Comparison of ENCODE assay signal across 18 mouse cellular contexts in the genomic region with DNA sequence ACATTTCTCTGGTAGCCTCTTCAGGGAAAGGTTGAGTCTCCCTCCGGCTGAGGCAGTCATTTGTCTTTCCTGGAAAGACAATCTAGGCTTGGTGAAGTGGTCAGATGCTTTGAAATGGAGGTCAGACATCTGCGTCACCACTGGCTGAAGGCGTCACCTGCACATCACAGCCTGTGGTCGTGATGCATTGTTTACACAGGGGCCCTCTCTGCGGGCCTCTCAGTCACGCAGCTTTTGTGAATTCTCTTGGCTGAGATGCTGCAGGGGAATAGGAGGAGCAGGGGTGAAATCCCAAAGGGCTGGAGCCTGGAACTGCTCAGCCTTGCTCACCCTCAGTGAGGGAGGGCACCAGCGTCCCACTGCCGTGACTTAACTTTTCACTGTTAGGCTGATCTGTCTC.
A peak's percentile ranks its signal among the peaks of the same experiment; 100 is the strongest.
DNase-seq lines count a peak whose midpoint lies in the region; ATAC-seq lines count a peak whose summit lies in the region.
"Had no signal": no experiment of that assay in that cellular context is flagged by ENCODE, and none has a peak within 500 bp of the region (broad histone marks: within the 10 kb centered on the region; RNA-seq: fewer than 3 reads in every experiment).

No protein-coding gene starts in this region.

- 11% methylated on average over 8 of the region's 8 CpGs for WGBS in midbrain, embryonic 11.5 days
- WGBS in midbrain, embryonic 15.5 days = 17% methylated on average over 8 of the region's 8 CpGs
- 22% methylated on average over 8 of the region's 8 CpGs for WGBS in limb, embryonic 10.5 days

- no peaks in the 10 kb centered on the region for H3K4me1 ChIP-seq in midbrain, embryonic 11.5 days (ENCODE audit: control insufficient read depth, insufficient read depth, low read length)
- peaks cover 3% of the 10 kb centered on the region; the same call in 1 of the 2 replicates for H3K4me1 ChIP-seq in midbrain, embryonic 15.5 days
- H3K4me1 ChIP-seq in limb, embryonic 10.5 days = no peaks in the 10 kb centered on the region
- H3K4me1 ChIP-seq: heart, embryonic 12.5 days had no signal

- H3K36me3 ChIP-seq in midbrain, embryonic 11.5 days (ENCODE audit: control insufficient read depth, insufficient read depth, low read length) = no peaks in the 10 kb centered on the region
- H3K36me3 ChIP-seq in midbrain, embryonic 15.5 days (replicated peaks) = no peaks in the 10 kb centered on the region
- H3K36me3 ChIP-seq in limb, embryonic 10.5 days = no peaks in the 10 kb centered on the region
- H3K36me3 ChIP-seq: heart, embryonic 12.5 days; neural tube, embryonic 12.5 days had no signal

- DNase-seq in adrenal gland, adult 2 months = peak; percentile 21
- no peak for DNase-seq in adrenal gland, postnatal 25 days
- DNase-seq in midbrain, embryonic 11.5 days (ENCODE audit: low spot score, missing footprints) = peak; percentile 81
- peak; percentile 21 for DNase-seq in mesoderm, embryonic 11.5 days (ENCODE audit: low read depth, low spot score)
- no peak for DNase-seq in limb, embryonic 10.5 days (ENCODE audit: low spot score)
- DNase-seq in kidney, adult 9 months = no peak
- DNase-seq: cerebellum, adult 8-10 months; forebrain, postnatal 0 days; heart, postnatal 14 days; kidney, adult 18-20 months; kidney, postnatal 10 days; layer of hippocampus, postnatal 36 days; liver; thymus, postnatal 14 days had no signal

- H3K9ac ChIP-seq in midbrain, embryonic 11.5 days (ENCODE audit: low read length) = no peak overlapping the region
- no peak overlapping the region for H3K9ac ChIP-seq in midbrain, embryonic 15.5 days
- H3K9ac ChIP-seq: forebrain, postnatal 0 days; heart, embryonic 12.5 days; neural tube, embryonic 12.5 days had no signal

- H3K27me3 ChIP-seq in midbrain, embryonic 11.5 days (ENCODE audit: control insufficient read depth, insufficient read depth, low read length) = no peaks in the 10 kb centered on the region
- no peaks in the 10 kb centered on the region for H3K27me3 ChIP-seq in midbrain, embryonic 15.5 days (replicated peaks)
- H3K27me3 ChIP-seq in limb, embryonic 10.5 days (ENCODE audit: low read depth, poor library complexity, severe bottlenecking) = no peaks in the 10 kb centered on the region
- H3K27me3 ChIP-seq: heart, embryonic 12.5 days; neural tube, embryonic 12.5 days had no signal

- no peak overlapping the region; the same call in 1 of the 2 replicates for H3K27ac ChIP-seq in midbrain, embryonic 11.5 days (ENCODE audit: low read depth, low read length)
- no peak overlapping the region for H3K27ac ChIP-seq in midbrain, embryonic 15.5 days
- H3K27ac ChIP-seq in limb, embryonic 10.5 days = no peak overlapping the region
- H3K27ac ChIP-seq: neural tube, embryonic 12.5 days had no signal

- ATAC-seq in midbrain, embryonic 11.5 days (ENCODE audit: low FRiP score) = no peak
- ATAC-seq in midbrain, embryonic 15.5 days (replicated peaks) = no peak
- ATAC-seq: forebrain, postnatal 0 days; lung, postnatal 0 days had no signal

- H3K9me3 ChIP-seq in midbrain, embryonic 11.5 days (ENCODE audit: control insufficient read depth, low read length) = no peaks in the 10 kb centered on the region
- peaks cover 6% of the 10 kb centered on the region for H3K9me3 ChIP-seq in midbrain, embryonic 15.5 days
- H3K9me3 ChIP-seq in limb, embryonic 10.5 days (replicated peaks) = no peaks in the 10 kb centered on the region

- H3K4me2 ChIP-seq in midbrain, embryonic 11.5 days = no peak overlapping the region
- no peak overlapping the region for H3K4me2 ChIP-seq in midbrain, embryonic 15.5 days
- H3K4me2 ChIP-seq: heart, embryonic 12.5 days; neural tube, embryonic 12.5 days had no signal

- H3K4me3 ChIP-seq in midbrain, embryonic 11.5 days (ENCODE audit: low read depth, low read length) = no peak overlapping the region
- H3K4me3 ChIP-seq in midbrain, embryonic 15.5 days = no peak overlapping the region
- no peak overlapping the region for H3K4me3 ChIP-seq in limb, embryonic 10.5 days
- H3K4me3 ChIP-seq: heart, embryonic 12.5 days; neural tube, embryonic 12.5 days had no signal

Comparison
In these comparisons a context has a peak if more than half of its experiments do, and no peak if none do; other contexts are left out.
1. DNase-seq: peak in adrenal gland, adult 2 months (single experiment), midbrain, embryonic 11.5 days (single experiment) and mesoderm, embryonic 11.5 days (single experiment); none in adrenal gland, postnatal 25 days (single experiment), limb, embryonic 10.5 days (single experiment) and kidney, adult 9 months (single experiment).